Mouse (Mus musculus) liver, embryonic 14.5 days (tissue): ENCODE measurements around the gene Emc10.

Experiments
- CTCF ChIP-seq: IDR thresholded peaks from 2 replicates; pipeline ENCODE4 v1.5.1; 2016; ENCODE audit warnings: antibody characterized with exemption, low read depth, control low read depth
- EP300 ChIP-seq: IDR thresholded peaks from 2 replicates; pipeline ENCODE4 v1.6.1; 2016; ENCODE audit warnings: antibody characterized with exemption, low read depth

- no peak for TF ChIP-seq CTCF
- TF ChIP-seq EP300, result no peak
These were observed 10.6 kb downstream of the Emc10 start for GRCm38 (mm10) chr7:44485572-44486195.
